In the genomic region with DNA sequence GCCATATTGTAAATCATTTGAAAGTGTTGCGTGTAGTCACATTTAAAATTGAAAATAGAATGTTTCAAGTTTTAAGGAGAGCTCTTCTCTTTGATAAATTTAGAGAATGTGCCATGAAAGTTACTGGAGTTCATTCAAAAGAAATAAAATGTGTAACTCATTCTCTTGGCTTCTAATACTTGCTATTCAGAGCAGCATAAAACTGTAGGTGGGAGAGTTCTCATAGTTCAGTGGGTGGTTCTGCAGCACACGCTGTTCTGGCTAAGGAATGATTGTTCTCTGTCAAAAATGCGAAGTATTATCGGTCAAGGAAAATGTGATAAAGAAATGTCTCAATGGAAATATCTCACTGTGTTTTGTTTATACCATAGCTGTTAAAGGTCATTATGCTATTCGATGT, we compare ENCODE assay signal across 15 mouse cellular contexts.
"Had no signal": no experiment of that assay in that cellular context is flagged by ENCODE, and none has a peak within 500 bp of the region (broad histone marks: within the 10 kb centered on the region; RNA-seq: fewer than 3 reads in every experiment).

No protein-coding gene starts in this region.

- H3K4me2 ChIP-seq: limb, embryonic 15.5 days; liver, embryonic 12.5 days; lung, embryonic 14.5 days; midbrain, embryonic 12.5 days; neural tube, embryonic 13.5 days had no signal

- DNase-seq: kidney, adult 8-10 months; kidney, postnatal 36 days; lung, embryonic 14.5 days; lung, postnatal 14 days; retina, postnatal 1 day; right cerebral cortex, postnatal 25 days; thymus, postnatal 36 days had no signal

- H3K9ac ChIP-seq: limb, embryonic 15.5 days; liver, embryonic 12.5 days; lung, embryonic 14.5 days; midbrain, embryonic 12.5 days; neural tube, embryonic 13.5 days had no signal

- H3K36me3 ChIP-seq: limb, embryonic 15.5 days; liver, embryonic 12.5 days; midbrain, embryonic 12.5 days; neural tube, embryonic 13.5 days had no signal

- H3K4me1 ChIP-seq: limb, embryonic 15.5 days; liver, embryonic 12.5 days; midbrain, embryonic 12.5 days; neural tube, embryonic 13.5 days had no signal

- H3K4me3 ChIP-seq: left cerebral cortex, adult 2 months; limb, embryonic 15.5 days; liver, embryonic 12.5 days; midbrain, embryonic 12.5 days; neural tube, embryonic 13.5 days had no signal

- ATAC-seq: intestine, embryonic 16.5 days; liver, embryonic 12.5 days; midbrain, embryonic 16.5 days had no signal

- H3K9me3 ChIP-seq: limb, embryonic 15.5 days; liver, embryonic 12.5 days; midbrain, embryonic 12.5 days; neural tube, embryonic 13.5 days had no signal

- H3K27me3 ChIP-seq: limb, embryonic 15.5 days; liver, embryonic 12.5 days; midbrain, embryonic 12.5 days; neural tube, embryonic 13.5 days had no signal

- H3K27ac ChIP-seq: left cerebral cortex, adult 2 months; limb, embryonic 15.5 days; liver, embryonic 12.5 days; midbrain, embryonic 12.5 days; neural tube, embryonic 13.5 days; stomach, postnatal 0 days had no signal
